Mouse (Mus musculus) olfactory bulb, adult 2 months (tissue): ENCODE measurements around the gene Drd3. TPM values are rescaled to one million over a fixed set of nuclear protein-coding genes. Genes with fewer than 3 reads are reported as not detected.

ENCODE experiments used
- H3K27ac ChIP-seq: fragments of 200-500 bp; 2 replicates; pipeline ENCODE4 v1.5.1; 2012; ENCODE audit warnings: low read depth, low read length; ENCODE audit not compliant: insufficient read depth
- H3K4me1 ChIP-seq: fragments of 200-500 bp; 2 replicates; pipeline ENCODE4 v1.6.1; 2012; ENCODE audit warnings: low read length; ENCODE audit not compliant: control insufficient read depth, insufficient read depth
- H3K4me3 ChIP-seq: fragments of 200-500 bp; 2 replicates; pipeline ENCODE4 v1.5.1; 2012; ENCODE audit warnings: mild to moderate bottlenecking, low read depth, low read length, moderate library complexity; ENCODE audit not compliant: insufficient read depth
- CTCF ChIP-seq: fragments of 200-500 bp; IDR thresholded peaks from 2 replicates; pipeline ENCODE4 v1.5.1; 2012; ENCODE audit warnings: low read depth, mild to moderate bottlenecking, low read length, moderate library complexity; ENCODE audit not compliant: insufficient read depth
- POLR2A ChIP-seq: fragments of 200-500 bp; IDR thresholded peaks from 2 replicates; pipeline ENCODE4 v1.6.1; 2012; ENCODE audit warnings: mild to moderate bottlenecking, low read depth, low read length, moderate library complexity; ENCODE audit not compliant: insufficient read depth
- WGBS: fragments of 180-500 bp; shearing (Covaris S2); methylation state at CpG from one replicate; pipeline ENCODE4 v1.1.7; 2018; 5-methylcytosine and 5-hydroxymethylcytosine counted together
- polyA plus RNA-seq: library from polyadenylated mRNA; stranded (reverse); fragments of >200 nt; gene quantifications from 2 replicates; pipeline ENCODE4 v1.2.4, GENCODE M21; 2012; ENCODE audit warnings: low replicate concordance; ENCODE audit not compliant: missing spikeins, insufficient read depth, insufficient read length

The Drd3 gene
- polyA plus RNA-seq, 1 experiment = not detected

DNA sequence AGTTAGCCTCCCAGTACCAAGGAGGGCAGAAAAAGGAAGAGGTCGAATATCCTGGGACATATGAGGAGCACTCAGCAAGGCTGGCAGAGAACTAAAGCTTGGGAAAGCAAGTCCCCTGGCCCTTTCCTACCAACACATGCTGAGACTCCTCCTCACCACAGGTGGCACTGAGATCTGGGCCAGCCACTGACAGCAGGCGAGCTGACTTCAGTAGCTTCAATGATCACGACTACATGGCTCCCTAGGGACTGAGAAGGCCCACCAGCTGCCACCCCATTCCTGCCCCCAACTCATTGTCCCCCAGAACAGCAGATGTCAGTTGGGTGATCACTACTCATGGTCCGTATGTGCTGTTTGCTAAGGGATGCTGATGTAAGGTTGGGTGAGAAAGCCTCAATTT lies 60.8 kb downstream of the Drd3 start:
- no peak overlapping the region for H3K27ac ChIP-seq
- 65% methylated on average over 4 of the region's 4 CpGs for WGBS
- no peak for TF ChIP-seq CTCF
- TF ChIP-seq POLR2A = no peak
- H3K4me3 ChIP-seq = no peak overlapping the region
- H3K4me1 ChIP-seq = no peaks in the 10 kb centered on the region

DNA sequence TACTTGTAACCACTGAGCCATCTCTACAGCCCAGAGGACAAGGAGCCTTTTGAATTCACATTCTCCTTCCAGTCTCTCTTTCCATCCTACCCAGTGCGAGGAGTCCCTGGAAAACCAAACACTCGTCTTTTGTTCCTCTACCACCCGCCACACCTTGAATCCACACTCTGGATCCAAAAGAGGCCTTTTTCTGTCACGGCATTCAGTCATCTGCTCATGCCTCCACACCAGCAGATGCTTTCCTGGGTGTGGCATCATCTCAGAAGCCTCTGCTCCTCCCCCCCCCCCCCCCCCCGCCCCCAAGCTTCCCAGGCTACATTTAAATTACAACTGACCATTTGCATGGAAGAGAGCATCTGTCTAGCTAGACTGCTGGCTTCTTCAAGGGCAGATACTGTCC lies 62.5 kb downstream of the Drd3 start:
- TF ChIP-seq CTCF = no peak
- no peak for TF ChIP-seq POLR2A
- no peaks in the 10 kb centered on the region for H3K4me1 ChIP-seq
- no peak overlapping the region for H3K27ac ChIP-seq
- WGBS = 78% methylated on average over 5 of the region's 5 CpGs
- no peak overlapping the region for H3K4me3 ChIP-seq

DNA sequence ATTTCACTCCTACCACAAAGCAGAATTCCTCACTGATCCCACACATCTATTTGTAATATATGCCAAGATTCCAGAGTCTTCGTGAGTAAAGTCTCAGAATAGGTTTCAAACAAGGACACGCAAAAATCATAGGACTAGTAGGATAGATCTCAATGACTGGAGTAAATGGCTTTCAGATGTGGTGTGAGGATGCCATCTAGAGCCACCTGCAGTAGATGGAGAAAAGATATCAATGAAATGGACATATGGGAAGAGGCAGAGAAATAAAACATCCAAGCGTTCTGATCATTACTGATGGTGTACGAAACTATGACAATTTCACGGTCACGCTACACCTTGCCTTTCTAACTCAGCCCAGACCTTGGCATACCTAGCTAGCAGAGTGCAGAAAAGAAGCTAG lies 64.6 kb downstream of the Drd3 start:
- WGBS = 91% methylated on average over 6 of the region's 6 CpGs
- no peak overlapping the region for H3K4me3 ChIP-seq
- H3K27ac ChIP-seq = no peak overlapping the region
- no peaks in the 10 kb centered on the region for H3K4me1 ChIP-seq
- TF ChIP-seq CTCF (no peak), POLR2A (no peak)

DNA sequence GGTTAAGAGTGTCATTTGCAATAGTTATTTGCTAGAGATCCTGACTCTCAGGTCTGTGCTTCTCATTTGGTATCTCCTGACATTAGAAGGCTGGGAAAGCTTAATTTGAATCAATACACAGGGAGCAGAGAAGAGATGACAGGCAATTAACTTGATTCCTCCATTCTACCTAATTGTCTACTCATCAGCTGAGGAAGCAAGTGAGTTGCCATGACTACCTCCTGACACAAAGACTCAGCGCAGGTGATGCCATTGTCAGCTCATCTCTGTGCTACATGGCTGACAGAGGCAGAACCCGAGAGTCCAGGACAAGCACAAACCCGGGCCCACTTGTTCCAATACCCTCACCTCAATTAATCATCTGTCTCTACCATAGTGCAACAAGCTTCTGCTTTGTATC lies 73.7 kb downstream of the Drd3 start:
- TF ChIP-seq CTCF (no peak), POLR2A (no peak)
- H3K4me1 ChIP-seq = no peaks in the 10 kb centered on the region
- H3K4me3 ChIP-seq = no peak overlapping the region
- 81% methylated on average over 3 of the region's 3 CpGs for WGBS
- no peak overlapping the region for H3K27ac ChIP-seq

DNA sequence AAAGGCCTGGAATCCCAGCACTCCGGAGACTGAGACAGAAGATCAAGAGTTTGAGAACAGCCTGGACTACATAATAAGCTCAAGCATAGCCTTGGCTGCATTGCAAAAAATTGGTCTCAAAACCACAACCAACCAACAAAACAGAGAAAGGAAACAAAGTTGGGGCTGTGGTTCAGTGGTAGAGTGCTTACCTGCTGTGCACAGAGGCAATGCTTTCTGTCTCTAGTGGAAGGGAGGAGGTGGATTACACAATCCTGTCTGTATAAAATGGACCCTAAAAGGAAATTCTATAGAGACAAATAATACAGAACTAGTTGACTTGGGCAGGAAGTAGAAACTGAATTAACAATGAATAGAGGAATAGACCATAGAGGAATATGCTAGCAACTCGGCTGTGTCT lies 78.1 kb downstream of the Drd3 start:
- WGBS = 92% methylated on average over 2 of the region's 2 CpGs
- Histone ChIP-seq H3K27ac (no peak overlapping the region), H3K4me3 (no peak overlapping the region), H3K4me1 (no peaks in the 10 kb centered on the region)
- TF ChIP-seq CTCF = no peak
- TF ChIP-seq POLR2A = no peak

DNA sequence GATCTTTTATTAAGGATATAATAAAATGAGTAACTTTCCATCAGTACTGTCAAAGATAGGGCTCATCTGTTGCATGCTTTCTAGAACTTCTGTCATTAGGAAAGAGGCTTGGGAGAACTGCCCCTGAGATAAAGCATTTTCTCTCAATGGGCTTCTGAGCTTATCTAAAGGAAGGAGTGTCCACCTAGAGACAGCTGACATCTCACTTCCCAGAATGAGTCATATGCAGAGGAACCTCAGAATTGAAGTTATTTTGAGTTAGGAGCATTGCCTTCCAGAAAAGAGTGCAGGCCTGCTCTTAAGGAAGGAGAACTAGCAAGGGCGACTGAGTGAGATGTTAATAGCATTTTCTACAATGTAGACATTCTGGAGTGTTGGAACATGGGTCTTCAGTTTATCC lies 87.4 kb downstream of the Drd3 start:
- Histone ChIP-seq H3K4me3 (no peak overlapping the region), H3K27ac (no peak overlapping the region), H3K4me1 (no peaks in the 10 kb centered on the region)
- TF ChIP-seq CTCF (no peak), POLR2A (no peak)
- WGBS = 86% methylated on average over 1 of the region's 1 CpGs

DNA sequence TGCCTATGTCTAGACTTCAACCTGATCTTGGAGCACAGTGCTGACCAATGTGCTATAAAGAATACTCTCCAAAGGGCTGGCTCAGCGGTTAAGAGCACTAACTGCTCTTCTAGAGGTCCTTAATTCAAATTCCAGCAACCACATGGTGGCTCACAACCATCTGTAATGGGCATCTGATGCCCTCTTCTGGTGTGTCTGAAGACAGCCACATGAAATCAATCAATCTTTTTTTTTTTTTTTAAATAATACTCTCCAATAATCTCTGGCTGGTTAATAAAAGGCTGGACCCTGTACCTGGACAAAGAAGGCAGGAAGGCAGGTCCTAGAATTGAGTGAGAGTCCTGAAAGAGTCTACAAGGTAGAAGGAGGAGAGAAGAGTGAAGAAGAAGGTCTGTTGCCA lies 96.0 kb downstream of the Drd3 start:
- H3K4me3 ChIP-seq = no peak overlapping the region
- H3K27ac ChIP-seq = no peak overlapping the region
- 78% methylated on average over 1 of the region's 1 CpGs for WGBS
- TF ChIP-seq POLR2A = no peak
- H3K4me1 ChIP-seq = no peaks in the 10 kb centered on the region

DNA sequence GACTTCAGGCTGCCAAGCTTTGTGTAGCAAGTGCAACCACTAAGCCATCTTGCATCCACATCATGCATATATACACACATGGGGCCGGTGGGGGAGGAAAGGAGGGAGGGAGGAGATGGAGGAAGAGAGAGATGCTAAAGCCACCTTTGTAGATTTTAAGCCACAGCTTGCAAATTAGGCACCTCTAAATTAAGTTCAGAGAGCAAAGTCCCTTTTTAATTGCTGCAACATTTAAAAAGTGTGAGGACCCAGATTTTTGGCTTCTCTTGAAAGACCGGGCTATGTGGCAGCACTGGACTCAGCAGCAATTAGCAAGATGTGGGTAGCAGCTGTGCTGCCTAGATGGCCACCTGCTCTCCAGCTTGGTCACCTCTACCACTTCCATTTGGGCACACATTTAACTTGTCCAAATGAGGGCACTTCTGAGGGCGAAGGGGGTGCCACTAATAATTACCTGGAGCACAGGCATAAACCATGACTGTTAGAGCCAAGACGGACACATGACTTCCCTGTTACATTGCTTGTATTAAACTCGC lies 105.2 kb downstream of the Drd3 start:
- Histone ChIP-seq H3K4me3 (no peak overlapping the region), H3K4me1 (peaks cover 5% of the 10 kb centered on the region; the same call in 1 of the 2 replicates), H3K27ac (no peak overlapping the region)
- WGBS = 60% methylated on average over 5 of the region's 5 CpGs
- TF ChIP-seq POLR2A (no peak), CTCF (no peak)

DNA sequence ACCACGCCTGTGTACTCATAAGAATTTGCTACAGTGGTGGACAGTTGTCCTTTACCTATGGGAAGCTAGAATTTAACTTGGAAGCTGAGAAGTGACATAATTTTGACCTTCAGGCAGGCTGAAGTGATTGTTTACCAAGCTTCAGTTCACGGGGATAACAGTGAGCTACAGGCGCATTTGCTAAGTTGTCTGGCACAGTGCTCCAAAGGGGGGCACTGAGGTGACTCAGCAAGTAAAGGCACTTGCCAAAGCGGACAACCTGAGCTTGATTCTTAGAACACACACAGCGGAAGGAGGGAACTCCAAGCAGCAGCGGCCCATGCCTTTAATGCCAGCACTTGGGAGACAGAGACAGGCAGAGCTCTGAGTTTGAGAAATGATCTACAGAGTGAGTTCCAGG lies 106.8 kb downstream of the Drd3 start:
- Histone ChIP-seq H3K27ac (no peak overlapping the region), H3K4me1 (peaks cover 5% of the 10 kb centered on the region; the same call in 1 of the 2 replicates), H3K4me3 (no peak overlapping the region)
- no peak for TF ChIP-seq CTCF
- no peak for TF ChIP-seq POLR2A
- WGBS = 83% methylated on average over 6 of the region's 6 CpGs

DNA sequence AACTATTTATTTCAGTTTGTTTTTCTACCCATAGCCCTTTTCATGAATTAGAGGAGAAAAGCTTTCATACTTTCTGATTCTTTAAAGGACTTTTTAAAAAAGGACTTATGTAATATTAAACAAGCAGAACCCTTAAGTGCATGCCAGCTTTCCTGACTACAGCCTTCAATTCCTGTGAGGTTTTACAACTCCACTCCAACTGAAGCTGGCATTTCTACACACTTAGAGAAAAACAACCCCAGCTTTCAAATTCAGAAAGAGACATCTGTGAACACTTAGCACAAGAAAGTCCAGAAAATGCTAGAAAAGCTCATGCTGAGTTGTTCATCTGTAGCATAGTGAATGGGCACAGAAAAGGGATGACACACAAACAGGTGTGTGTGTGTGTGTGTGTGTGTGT lies 116.0 kb downstream of the Drd3 start:
- Histone ChIP-seq H3K4me1 (peaks cover 12% of the 10 kb centered on the region), H3K4me3 (no peak overlapping the region), H3K27ac (peak overlapping the region; percentile 57)
- TF ChIP-seq CTCF (no peak), POLR2A (no peak)
